Mouse (Mus musculus): ENCODE results near the gene Btbd17.

GRCm38 (mm10) chr11:114791351-114791889, 4.3 kb downstream of the Btbd17 start:
- TF ChIP-seq POLR2A (IDR thresholded peaks at IDR 0.05; ENCODE audit: low read depth, low read length) = no peak
- no peak for TF ChIP-seq CTCF (IDR thresholded peaks at IDR 0.05; ENCODE audit: borderline replicate concordance, insufficient read depth, low read length)
